Mouse (Mus musculus): Measurements from ENCODE around the gene Chpf2. TPM values are rescaled to one million over a fixed set of nuclear protein-coding genes. Genes with fewer than 3 reads are reported as not detected.

Gene Chpf2
- polyA plus RNA-seq, 1 experiment from 2014 or later: 14.8 TPM

DNA sequence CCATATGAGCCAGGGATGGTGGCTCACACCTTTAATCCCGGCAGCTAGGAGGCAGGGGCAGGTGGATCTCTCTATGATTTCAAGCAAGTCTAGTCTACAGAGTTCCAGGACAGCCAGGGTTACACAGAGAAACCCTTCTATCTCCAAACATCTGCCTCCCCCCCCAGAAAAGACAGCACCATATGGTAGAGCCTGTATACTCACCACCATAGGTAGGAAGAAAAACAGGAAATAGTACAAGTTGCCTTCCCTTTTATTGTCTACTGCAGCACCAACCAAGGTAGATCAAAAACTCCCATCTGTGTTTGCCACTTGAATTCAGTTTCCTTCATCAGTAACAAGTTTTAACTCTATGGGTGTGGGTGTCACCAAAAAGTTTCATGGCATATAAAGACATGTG lies 10.6 kb upstream of the Chpf2 start:
- peaks cover 22% of the 10 kb centered on the region for H3K4me1 ChIP-seq
- no peak overlapping the region for H3K27ac ChIP-seq (replicated peaks)
- peaks cover 51% of the 10 kb centered on the region for H3K36me3 ChIP-seq
- DNase-seq (ENCODE audit: low spot score): no peak
- peak overlapping the region; percentile 92 for H3K4me3 ChIP-seq
- no peaks in the 10 kb centered on the region for H3K9me3 ChIP-seq (replicated peaks)
- WGBS: 100% methylated on average over 1 of the region's 1 CpGs
- H3K27me3 ChIP-seq (ENCODE audit: low read depth, poor library complexity, severe bottlenecking): no peaks in the 10 kb centered on the region

DNA sequence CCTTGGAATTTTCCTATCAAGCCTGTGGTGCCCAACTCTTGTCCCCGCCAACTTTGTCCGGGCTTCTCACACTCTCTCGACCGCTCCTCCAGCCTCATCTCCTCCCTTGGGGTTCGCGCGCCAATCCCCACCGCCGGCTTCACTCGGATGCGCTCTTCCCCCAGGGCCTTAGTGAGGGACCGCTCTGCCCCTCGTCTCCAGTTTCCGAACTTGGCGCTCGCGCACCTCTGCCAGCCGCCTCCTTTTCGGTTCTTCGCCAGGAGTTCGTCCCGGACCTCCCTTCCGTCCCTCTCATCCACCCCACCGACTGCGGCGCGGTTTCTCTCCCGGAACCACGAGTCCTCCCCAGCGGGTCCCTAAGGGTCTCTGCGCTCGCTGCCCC lies 9.7 kb upstream of the Chpf2 start:
- peaks cover 42% of the 10 kb centered on the region for H3K36me3 ChIP-seq
- no peak for DNase-seq (ENCODE audit: low spot score)
- peak overlapping the region; percentile 92 for H3K4me3 ChIP-seq
- peak overlapping the region; percentile 92 for H3K27ac ChIP-seq (replicated peaks)
- peaks cover 22% of the 10 kb centered on the region for H3K4me1 ChIP-seq
- WGBS: under 1% methylated on average over 32 of the region's 32 CpGs
- no peaks in the 10 kb centered on the region for H3K9me3 ChIP-seq (replicated peaks)
- H3K27me3 ChIP-seq (ENCODE audit: low read depth, poor library complexity, severe bottlenecking): no peaks in the 10 kb centered on the region

DNA sequence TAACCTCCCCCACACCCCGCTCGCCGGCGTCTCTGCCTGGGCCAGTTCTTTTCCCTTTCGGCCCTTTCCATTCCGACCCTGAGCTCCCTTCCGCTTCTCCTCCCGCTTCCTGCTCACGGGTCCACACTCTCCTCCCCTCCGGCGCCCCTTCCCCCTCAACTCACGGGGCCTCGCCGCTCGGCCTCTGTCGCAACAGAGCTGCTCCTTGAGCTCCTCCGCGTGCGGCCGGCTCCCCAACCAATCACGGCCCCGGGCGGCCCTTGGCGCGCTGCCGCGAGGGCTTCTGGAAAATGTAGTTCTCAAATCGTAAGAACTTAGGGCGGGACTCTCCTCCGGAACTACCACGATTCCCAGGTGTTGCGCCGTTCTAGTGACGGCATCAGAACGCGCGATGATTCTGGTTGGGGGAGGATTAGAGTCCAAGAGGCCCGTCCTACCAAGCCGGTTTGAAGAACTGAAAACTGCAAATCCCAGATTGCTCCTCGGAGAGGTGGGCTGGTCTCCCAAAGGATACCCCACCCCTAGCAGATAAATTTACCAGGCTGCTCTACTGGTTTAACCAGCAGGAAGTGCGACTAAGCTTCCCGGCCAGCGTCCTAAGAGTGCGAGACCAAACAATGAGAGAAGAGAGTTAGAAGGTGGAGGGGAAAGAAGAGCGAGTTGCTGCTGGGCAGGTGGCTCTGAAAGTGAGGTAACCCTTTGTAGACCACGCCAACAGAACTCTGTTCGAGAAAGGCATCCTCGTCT lies 9.2 kb upstream of the Chpf2 start, which contains the start of gene Abcf2:
Gene Abcf2 (minus strand): TSS at position 285 of the 747 bp plus-strand sequence.
- peak; percentile 100 for DNase-seq (ENCODE audit: low spot score)
- under 1% methylated on average over 48 of the region's 48 CpGs for WGBS
- H3K27ac ChIP-seq (replicated peaks): peak within 1 kb of the TSS; percentile 92
- H3K9me3 ChIP-seq (replicated peaks): no peaks in the 10 kb centered on the region
- peaks cover 37% of the 10 kb centered on the region for H3K36me3 ChIP-seq
- H3K4me1 ChIP-seq: peaks cover 22% of the 10 kb centered on the region
- H3K27me3 ChIP-seq (ENCODE audit: low read depth, poor library complexity, severe bottlenecking): no peaks in the 10 kb centered on the region
- H3K4me3 ChIP-seq: peak within 1 kb of the TSS; percentile 92

DNA sequence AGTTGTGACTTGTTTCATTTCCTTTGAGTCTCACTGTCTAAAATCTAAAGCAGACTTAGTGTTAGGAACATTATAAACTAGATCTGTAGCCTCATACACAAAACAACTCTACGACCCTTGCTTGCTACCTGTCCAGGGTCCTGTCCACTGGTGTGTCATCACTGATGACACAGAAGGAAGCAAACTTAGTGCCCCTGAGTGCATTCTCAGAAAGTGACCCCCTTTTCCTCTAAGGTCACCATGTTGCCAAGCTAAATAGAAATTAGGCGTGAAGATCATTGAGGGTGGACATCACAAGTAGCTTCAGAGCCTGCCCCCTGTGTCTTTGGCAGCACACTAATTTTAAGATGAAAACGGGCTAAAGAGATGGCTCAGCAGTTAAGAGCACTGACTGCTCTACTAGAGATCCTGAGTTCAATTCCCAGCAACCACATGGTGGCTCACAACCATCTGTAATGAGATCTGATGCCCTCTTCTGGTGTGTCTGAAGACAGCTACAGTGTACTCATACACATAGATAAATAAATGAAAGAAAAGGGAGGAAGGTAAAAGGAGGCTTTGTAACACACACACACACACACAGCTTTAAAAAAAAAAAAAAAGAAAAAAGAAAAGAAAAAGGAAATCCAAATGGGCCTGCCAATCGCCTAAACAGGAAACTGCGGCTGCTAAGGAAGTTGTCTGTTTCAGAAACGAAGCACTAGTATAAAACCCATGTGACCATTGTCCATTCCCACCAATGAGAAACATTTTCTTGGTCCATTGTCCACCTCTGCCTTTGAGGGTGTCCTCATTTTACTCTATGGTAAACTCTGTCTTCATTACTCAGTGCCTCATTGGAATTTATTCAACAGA lies 8.2 kb upstream of the Chpf2 start:
- Histone ChIP-seq H3K36me3 (peaks cover 27% of the 10 kb centered on the region), H3K4me1 (peaks cover 22% of the 10 kb centered on the region), H3K27me3 (ENCODE audit: low read depth, poor library complexity, severe bottlenecking) (no peaks in the 10 kb centered on the region), H3K9me3 (replicated peaks) (no peaks in the 10 kb centered on the region), H3K4me3 (peak overlapping the region; percentile 92), H3K27ac (replicated peaks) (peak overlapping the region; percentile 92)
- no peak for DNase-seq (ENCODE audit: low spot score)
- 65% methylated on average over 6 of the region's 6 CpGs for WGBS

DNA sequence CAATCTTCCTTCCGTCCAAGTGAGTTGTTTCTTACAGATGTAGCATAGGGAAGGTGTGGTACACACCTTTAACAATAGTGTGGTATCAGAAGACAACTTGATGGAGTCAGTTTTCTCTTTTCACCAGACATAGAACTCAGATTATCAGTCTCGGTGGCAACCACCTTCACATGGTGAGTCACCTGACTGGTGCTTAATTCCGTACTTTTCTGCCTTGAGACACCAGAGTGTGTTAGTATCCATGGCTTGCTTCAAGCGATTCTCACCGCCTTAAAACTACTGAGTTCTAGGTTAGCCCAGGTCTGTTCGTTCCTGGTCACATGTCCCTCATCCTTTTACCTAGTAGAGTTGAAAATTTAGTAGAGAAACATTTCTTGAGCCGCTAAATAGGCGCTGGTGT lies 435 bp upstream of the Chpf2 start:
- H3K4me3 ChIP-seq: peak overlapping the region; percentile 94
- peaks cover 26% of the 10 kb centered on the region for H3K36me3 ChIP-seq
- no peak for DNase-seq (ENCODE audit: low spot score)
- H3K27me3 ChIP-seq (ENCODE audit: low read depth, poor library complexity, severe bottlenecking): peaks cover 7% of the 10 kb centered on the region; the same call in 1 of the 2 replicates
- H3K9me3 ChIP-seq (replicated peaks): no peaks in the 10 kb centered on the region
- H3K27ac ChIP-seq (replicated peaks): peak overlapping the region; percentile 87
- 13% methylated on average over 8 of the region's 8 CpGs for WGBS
- H3K4me1 ChIP-seq: peaks cover 37% of the 10 kb centered on the region

DNA sequence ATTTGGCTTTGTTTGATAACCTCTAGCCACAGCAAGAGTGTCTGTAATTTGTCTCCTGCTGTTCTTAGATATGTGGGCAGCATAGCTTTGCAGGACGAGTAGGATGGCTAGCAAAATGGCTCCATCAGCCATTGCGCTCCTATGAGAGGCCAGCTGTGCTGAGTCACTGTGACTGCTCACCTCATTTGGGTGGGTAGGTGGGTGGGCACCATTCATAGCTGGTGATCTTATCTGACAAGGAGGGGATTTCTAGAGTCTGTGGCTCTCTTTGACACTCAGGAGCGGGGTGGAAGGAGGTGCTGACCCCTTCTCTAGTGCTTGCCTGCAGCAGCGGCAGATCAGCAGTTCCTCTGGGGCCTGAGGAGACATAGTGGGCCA lies 648 bp downstream of the Chpf2 start:
- H3K9me3 ChIP-seq (replicated peaks): no peaks in the 10 kb centered on the region
- WGBS: 31% methylated on average over 4 of the region's 4 CpGs
- H3K4me3 ChIP-seq: peak overlapping the region; percentile 94
- no peak for DNase-seq (ENCODE audit: low spot score)
- H3K27me3 ChIP-seq (ENCODE audit: low read depth, poor library complexity, severe bottlenecking): peaks cover 16% of the 10 kb centered on the region
- peaks cover 48% of the 10 kb centered on the region for H3K4me1 ChIP-seq
- H3K36me3 ChIP-seq: peaks cover 36% of the 10 kb centered on the region
- peak overlapping the region; percentile 87 for H3K27ac ChIP-seq (replicated peaks)

DNA sequence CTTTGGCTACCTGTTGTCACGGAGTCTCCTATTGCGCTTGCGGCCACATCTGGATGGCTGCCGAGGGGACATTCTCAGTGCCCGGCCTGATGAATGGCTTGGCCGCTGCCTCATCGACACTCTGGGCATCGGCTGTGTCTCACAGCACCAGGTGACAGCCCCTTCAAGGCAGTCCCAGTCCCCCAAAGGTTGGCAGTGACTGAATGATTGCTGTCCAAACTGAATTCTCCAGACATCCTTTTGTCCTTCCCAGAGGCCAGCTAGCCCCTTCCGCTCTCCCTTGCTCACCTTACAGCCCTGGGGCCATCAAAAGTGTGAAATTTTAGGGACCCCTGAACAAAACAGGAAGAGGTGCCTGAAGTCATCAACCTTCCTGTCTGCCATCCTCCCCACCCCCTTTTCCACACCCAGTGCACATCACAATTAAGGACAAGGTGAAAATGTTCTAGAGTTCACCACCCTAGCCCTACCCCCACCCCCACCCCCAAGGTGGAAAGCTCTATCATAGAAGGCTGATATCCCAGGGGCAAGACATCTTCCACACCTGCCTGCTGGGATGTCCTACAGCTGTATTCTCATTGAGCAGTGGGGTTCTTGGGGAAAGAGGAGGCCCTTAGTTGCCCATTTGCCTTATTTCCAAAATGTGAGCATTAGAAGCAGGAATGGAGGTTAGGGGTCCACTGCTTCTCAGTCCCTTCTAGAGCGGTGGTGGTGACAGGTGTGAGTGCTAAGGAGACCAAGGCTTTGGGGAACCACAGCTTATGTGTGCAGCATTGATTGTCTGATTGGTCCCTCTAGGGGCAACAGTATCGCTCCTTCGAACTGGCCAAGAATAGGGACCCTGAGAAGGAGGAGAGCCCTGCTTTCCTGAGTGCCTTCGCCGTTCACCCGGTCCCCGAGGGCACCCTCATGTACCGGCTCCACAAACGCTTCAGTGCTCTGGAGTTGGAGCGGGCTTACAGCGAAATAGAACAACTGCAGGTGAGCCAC lies 3.3 kb downstream of the Chpf2 start:
- H3K27ac ChIP-seq (replicated peaks): no peak overlapping the region
- H3K27me3 ChIP-seq (ENCODE audit: low read depth, poor library complexity, severe bottlenecking): peaks cover 40% of the 10 kb centered on the region
- no peak for DNase-seq (ENCODE audit: low spot score)
- H3K4me1 ChIP-seq: peaks cover 64% of the 10 kb centered on the region
- H3K9me3 ChIP-seq (replicated peaks): no peaks in the 10 kb centered on the region
- no peak overlapping the region for H3K4me3 ChIP-seq
- WGBS: 89% methylated on average over 20 of the region's 20 CpGs
- peaks cover 63% of the 10 kb centered on the region for H3K36me3 ChIP-seq

DNA sequence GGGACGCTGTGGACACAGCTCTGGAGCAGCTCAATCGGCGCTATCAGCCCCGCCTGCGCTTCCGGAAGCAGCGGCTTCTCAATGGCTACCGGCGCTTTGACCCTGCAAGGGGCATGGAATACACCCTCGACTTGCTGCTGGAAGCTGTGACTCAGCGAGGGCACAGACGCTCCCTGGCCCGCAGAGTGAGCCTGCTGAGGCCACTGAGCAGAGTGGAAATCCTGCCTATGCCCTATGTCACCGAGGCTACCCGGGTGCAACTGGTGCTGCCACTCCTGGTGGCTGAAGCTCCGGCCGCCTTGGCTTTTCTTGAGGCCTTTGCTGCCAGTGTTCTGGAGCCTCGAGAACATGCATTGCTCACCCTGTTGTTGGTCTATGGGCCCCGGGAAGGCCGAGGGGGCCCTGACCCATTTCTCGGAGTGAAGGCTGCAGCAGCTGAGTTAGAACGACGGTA lies 4.8 kb downstream of the Chpf2 start:
- H3K27ac ChIP-seq (replicated peaks): peak overlapping the region; percentile 3
- H3K4me1 ChIP-seq: peaks cover 72% of the 10 kb centered on the region
- peak overlapping the region; percentile 33 for H3K4me3 ChIP-seq
- H3K27me3 ChIP-seq (ENCODE audit: low read depth, poor library complexity, severe bottlenecking): peaks cover 42% of the 10 kb centered on the region
- DNase-seq (ENCODE audit: low spot score): no peak
- no peaks in the 10 kb centered on the region for H3K9me3 ChIP-seq (replicated peaks)
- peaks cover 70% of the 10 kb centered on the region for H3K36me3 ChIP-seq
- WGBS: 22% methylated on average over 23 of the region's 23 CpGs

DNA sequence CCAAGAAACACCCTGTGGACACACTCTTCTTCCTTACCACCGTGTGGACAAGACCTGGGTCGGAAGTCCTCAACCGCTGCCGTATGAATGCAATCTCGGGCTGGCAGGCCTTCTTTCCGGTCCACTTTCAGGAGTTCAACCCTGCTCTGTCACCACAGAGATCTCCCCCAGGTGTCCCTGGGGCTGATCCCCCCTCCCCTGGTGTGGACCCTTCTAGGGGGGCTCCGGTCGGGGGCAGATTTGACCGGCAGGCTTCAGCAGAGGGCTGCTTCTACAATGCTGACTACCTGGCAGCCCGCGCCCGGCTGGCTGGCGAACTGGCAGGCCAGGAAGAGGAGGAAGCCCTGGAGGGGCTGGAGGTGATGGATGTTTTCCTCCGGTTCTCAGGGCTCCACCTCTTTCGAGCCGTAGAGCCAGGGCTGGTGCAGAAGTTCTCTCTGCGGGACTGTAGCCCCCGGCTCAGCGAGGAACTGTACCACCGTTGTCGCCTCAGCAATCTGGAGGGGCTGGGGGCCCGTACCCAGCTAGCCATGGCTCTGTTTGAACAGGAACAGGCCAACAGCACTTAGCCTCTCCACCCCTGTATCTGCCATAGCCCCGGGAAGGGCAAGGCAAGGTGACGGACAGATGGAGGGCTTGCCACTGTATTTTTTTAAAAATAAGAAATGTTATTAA lies 5.4 kb downstream of the Chpf2 start:
- no peaks in the 10 kb centered on the region for H3K9me3 ChIP-seq (replicated peaks)
- DNase-seq (ENCODE audit: low spot score): no peak
- peaks cover 70% of the 10 kb centered on the region for H3K36me3 ChIP-seq
- peak overlapping the region; percentile 33 for H3K4me3 ChIP-seq
- peaks cover 42% of the 10 kb centered on the region for H3K27me3 ChIP-seq (ENCODE audit: low read depth, poor library complexity, severe bottlenecking)
- H3K4me1 ChIP-seq: peaks cover 76% of the 10 kb centered on the region
- peak overlapping the region; percentile 14; the same call in 1 of the 2 replicates for H3K27ac ChIP-seq (replicated peaks)
- WGBS: 58% methylated on average over 24 of the region's 24 CpGs

DNA sequence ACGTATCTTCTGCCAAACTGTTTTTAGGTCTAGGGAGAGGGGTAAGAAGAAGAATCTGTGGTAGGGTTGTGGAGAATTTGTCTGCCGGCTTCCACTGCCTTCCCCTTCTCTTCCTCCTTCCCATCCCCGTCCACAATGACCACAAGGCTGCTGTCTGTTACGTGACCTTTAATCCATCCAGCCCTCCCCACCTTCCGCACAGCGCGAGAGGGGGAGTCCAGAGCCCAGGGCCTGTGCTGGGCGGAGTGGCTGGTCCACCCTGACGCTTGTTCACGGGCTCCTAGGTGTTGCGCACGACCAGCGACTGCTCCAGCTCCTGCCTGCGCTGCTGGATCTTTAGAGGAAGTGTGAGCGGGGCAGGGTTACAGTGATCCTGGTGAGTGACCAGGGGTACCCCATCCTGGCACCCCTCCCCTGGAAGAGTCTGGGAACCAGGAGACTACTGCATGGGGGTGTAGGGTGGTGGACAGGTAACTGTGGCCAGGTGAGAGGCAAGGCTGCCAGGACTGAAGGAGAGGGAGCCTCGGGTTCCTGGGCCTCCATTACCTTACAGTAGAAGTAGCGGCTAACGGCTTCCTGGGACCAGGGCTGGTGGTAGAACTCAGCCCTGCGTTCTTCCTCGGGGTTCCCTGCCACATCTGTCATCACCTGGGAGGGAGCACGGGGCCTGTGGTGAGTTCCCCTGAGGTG lies 6.1 kb downstream of the Chpf2 start:
- peaks cover 42% of the 10 kb centered on the region for H3K27me3 ChIP-seq (ENCODE audit: low read depth, poor library complexity, severe bottlenecking)
- no peak overlapping the region for H3K4me3 ChIP-seq
- no peaks in the 10 kb centered on the region for H3K9me3 ChIP-seq (replicated peaks)
- no peak for DNase-seq (ENCODE audit: low spot score)
- peaks cover 75% of the 10 kb centered on the region for H3K4me1 ChIP-seq
- H3K27ac ChIP-seq (replicated peaks): peak overlapping the region; percentile 14; the same call in 1 of the 2 replicates
- 55% methylated on average over 21 of the region's 21 CpGs for WGBS
- H3K36me3 ChIP-seq: peaks cover 70% of the 10 kb centered on the region

DNA sequence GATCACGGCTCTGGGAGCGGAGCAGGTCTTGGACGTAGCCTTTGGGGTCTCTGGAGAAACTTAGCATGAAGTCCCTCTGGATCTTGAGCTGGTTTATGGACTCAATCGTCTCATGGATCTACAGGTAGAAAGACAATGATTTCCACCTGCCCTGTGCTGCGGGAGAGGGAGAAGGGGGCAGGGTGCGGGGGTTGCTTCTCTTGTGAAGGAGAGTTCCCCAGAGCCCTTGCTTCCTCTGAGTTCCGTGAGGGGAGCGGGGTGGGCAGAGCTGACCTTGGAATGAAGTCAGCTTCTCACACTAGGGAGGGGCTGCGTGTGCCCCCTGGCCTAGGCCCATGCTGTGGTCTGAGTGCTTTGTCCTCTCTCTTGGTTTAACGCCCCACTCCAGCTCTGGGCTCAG lies 6.7 kb downstream of the Chpf2 start:
- H3K27ac ChIP-seq (replicated peaks): no peak overlapping the region
- DNase-seq (ENCODE audit: low spot score): no peak
- H3K27me3 ChIP-seq (ENCODE audit: low read depth, poor library complexity, severe bottlenecking): peaks cover 47% of the 10 kb centered on the region
- no peak overlapping the region for H3K4me3 ChIP-seq
- H3K36me3 ChIP-seq: peaks cover 68% of the 10 kb centered on the region
- H3K9me3 ChIP-seq (replicated peaks): no peaks in the 10 kb centered on the region
- 80% methylated on average over 10 of the region's 10 CpGs for WGBS
- peaks cover 75% of the 10 kb centered on the region for H3K4me1 ChIP-seq

Measured in midbrain, embryonic 10.5 days (tissue).